Mouse (Mus musculus): ENCODE data around the gene Col24a1.

DNA sequence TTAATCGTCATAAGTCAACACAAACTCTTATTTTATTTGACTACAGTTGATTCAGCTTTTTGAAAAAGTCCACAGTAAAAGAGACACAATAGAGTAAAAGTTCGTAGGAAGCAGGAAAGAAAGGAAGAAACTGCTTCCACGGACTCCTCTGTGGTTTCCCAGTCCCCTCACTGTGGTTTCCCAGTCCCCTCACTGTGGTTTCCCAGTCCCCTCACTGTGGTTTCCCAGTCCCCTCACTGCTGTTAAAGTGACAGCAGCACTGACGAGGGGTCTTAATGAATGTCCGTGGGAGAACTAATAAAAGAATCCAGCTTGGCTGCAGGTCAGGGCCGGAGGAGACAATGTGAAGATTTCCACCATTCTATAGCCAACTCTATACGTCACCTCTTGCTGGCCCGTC lies 39.4 kb downstream of the Col24a1 start:
- TF ChIP-seq POLR2A (IDR thresholded peaks at IDR 0.05; ENCODE audit: low read depth, low read length), result no peak
- TF ChIP-seq CTCF (IDR thresholded peaks at IDR 0.05; ENCODE audit: extremely low read depth, insufficient read length, insufficient replicate concordance, low read depth, low read length), result no peak

All from small intestine, adult 2 months (tissue).